Mouse (Mus musculus) adrenal gland, adult (tissue): ENCODE measurements at regions not wholly inside any gene's neighbourhood (a gene's known extent, or its start where the extent isn't known, plus 50 kb on each side); places are given as distances from the start of the nearest gene placed in this dataset.

Experiments
- DNase-seq, 2 experiments: peaks; one replicate each; pipeline ENCODE4 v3.0.0; 2022 to 2023; ENCODE audit warnings: low spot score in 1 of 2; ENCODE audit not compliant: inconsistent age in 2 of 2

DNA sequence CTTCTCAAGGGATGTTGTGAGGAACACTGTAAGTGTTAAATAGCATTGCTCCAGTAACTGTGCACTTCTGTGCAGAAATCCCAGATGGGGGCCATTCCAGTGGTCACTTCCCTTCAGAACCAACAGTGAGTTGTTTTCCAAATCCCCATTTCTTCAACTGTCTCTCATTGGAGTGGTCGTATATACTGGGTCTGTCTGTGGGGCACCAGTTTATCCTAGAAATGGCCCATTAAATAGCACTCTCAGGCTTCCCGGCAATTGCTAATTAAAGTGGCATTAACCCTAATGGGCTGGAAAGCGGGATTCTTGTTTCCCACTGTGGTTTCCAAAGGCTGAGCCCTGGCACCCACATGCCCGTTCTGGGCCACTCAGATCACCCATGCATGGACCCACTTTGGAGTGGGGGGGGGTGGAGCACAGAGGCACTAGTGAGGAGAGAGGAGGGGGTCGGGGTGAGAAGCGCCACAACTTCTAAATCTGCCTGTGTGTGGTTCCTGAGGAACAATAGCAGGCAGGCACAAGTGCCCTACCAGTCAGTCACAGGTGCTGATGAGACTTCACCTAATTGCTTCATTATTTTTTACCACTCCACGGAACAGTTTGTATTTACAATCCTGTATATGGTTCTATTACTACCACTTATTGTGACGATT is 78.1 kb downstream of the Fam204a start:
- DNase-seq, result no peak

DNA sequence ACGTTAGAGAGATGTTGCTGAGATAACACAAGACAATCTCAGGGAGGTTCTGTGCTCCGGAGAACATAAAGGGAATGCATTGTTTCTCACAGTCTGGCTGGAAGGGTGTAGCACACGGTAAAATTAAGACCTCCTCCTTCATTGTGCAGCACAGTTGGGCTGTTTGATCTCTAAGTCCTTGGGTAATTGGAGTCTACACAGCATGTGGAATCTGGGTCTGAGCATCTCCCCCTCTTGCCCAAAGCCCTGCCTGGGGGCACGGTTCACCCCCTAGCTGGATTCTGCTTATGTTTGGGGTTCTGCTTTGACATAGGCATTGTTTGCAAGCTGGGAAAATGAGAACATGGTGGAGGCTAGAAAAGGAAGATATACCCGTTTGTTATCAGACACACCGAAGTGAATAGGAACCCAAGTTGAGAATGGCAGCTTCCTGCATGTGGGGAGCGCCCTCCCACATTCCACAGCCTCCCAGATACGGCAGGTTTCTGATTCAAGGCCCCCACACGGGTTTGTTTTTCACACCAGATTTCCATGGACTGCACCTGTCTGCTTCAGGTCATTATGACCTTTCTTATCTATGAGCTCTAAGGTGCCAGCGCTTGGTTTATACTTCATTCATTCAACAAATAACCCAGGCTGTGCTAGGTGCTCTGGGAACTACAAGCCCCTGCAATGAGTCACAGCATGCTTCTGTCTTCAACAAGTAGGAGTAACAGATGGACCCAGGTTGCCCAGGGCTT is 79.9 kb downstream of the Fam204a start:
- no peak for DNase-seq

DNA sequence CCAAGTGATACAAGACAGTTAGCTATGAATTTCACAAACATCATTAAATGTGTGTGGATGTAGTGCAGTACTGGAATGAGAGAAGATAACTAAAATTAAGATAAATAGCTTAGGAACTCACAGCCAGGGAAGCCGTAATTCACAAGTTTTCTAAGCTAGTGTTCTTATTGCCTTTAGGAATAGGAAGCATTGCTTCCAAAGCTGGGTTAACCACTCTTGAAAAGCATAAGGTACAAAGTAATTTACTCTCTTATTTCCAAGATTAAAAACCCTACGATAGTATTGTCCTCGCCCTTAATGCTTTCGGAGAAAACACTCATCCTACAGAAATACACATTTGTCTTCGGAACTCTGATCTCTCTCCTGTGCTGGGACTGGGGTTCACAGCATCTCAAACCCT is 81.3 kb downstream of the Fam204a start:
- DNase-seq, result no peak

DNA sequence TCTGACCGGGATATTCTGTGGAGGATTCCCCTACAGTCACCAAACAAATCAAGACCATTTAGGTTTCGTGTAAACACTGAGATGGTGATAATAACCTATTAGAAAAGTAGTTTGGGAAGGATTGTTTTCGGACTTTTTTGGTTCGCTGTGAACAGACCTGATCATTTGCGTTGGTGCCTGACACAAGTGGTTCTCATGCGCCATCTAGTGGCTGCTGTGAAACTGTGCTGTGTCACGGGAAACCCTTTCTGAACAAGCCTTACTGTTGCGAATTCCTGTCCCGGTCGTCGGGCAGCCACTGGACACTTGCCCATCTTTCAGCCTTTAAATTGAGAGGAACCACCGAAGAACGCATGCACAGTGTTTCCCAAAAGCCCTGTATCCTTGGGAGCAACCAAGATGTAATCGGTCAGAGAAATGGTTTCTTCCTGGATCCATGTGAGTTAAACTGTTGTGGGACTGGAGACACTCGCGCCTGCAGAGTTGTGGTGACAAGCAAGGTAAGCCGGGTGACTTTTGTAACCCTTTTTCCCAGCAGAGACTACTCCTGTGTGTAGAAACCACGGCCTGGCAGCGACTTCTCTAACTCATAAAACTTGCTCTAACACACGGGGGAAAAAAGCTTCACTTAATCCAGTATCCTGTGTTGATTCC is 82.0 kb downstream of the Fam204a start:
- peak; percentile 74 to 93 for DNase-seq

DNA sequence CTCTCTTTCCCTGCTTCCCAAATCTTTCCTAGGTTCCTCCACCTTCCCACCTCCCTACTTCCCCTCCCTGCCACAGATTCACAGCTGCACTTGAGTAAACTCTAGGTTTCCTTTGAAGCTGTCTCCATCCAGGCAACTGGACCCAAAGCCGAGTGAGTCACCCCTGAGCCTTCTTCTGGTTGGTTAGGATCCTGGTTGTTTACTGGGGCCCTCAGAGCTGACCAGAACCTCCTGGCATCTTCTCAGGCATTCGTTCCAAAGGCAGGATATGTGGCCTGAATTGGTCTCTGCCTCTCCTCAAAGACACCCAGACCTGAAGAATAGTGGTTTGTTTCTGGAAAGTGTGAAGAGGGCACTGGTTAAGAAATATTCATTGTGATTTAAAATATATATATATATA is 87.6 kb downstream of the Fam204a start:
- no peak for DNase-seq

DNA sequence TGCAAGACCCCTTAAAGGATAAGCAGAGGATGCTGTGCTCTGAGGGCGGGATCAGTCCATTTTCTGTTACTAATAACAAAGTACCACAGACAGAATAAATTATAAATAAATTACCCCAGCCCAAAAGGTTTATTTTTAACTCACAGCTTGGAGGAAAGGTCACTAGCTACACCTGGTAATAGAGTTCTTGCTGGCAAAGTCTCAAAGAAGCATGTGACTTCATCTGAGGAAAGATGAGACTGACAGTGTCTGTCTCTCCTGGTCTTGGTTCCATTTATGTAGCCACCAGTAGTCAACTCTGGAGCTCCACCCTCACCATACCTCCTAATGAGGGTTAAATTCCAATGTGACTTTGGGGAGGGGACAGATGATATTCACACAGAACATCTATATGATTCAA is 90.0 kb downstream of the Fam204a start:
- DNase-seq, result no peak

DNA sequence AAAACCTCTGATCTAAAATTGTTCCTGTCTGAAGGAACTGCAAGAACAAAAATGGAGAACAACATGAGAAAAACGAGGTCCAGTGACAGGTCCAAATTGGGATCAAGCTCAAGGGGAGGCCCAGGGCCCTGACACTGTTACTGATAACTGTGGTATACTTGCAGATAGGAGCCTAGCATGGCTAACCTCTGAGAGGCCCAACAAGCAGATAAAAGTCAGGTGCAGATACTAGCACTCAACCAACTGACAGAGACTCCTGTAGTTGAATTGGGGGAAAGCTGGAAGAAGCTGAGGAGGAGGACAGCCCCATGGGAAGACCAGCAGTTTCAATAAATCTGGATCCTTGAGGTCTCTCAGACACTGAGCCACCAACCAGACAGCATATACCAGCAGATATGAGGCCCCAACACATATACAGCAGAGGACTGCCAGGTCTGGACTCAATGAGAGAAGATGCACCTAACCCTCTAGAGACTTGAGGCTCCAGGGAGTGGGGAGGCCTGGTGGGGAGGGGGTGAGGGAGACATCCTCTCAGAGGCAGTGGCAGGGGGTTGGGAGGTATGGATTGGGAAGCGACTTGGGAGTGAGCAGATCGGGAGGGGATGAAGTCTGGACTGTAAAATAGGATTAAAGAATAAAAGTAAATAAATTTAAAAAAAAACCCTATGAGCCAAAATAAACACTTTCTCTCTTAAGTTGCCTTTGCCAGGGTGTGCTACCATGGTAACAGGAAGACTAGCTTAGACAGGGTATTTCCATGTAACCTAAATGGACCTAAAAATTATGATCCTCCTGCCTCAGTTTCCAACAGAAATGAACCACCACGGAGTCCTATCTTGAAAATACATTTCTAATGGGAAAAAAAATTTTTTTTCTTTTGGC is 91.8 kb downstream of the Fam204a start:
- no peak for DNase-seq

DNA sequence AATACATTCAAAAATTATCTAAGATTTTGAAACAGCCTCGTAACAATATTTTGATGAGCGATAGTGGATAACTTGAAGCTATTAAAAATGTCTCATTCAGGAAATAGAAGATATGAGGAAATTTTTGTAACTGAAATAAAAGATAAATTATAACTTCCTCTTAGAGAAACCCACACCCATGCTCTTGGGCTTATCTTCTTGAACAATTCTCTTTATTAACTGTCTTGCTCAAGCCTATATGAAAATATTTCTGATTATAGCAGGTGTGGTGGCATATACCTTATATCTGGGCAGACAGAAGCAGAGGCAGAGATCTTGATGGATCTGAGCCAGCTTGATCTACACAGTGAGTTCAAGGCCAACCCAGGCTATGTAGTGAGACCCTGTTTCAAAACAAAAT is 96.9 kb downstream of the Fam204a start:
- no peak for DNase-seq

DNA sequence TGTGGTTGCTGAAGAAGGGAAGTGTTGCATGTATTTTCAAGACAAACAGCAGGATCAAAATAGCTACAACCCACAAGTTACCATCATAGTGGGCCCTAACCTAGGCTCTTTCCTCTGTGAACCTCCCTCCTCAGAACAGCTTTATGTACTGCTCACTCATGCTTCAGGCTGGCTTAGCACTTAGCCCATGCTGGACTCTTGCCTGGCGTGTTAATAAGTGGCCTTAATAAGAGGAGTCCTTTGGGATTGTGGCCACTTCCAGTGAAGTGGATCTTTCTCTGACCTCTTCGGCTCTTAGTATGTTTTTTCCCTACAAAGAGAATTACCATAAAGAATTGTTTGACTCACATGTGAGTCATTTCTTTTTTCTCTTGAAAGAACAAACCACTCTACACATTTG is 101.9 kb downstream of the Fam204a start:
- DNase-seq, result no peak

DNA sequence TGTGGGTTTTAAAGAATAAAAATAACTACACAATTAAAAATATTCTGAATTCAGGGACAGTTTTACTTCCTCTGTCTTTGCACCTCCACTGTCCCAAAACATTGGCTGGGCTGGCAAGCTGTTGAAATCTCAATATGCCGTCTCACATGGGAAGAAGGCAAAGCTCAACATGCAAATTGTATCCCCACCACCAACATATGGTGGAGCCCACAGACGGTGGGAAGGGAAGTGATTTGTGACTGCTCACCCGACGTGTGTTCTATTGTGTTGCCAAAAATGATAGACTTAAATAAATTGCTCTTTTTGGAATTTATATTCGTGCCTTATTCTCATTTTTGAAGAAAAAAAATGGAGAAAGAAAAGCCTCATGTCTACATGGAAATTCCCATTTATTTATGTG is 105.6 kb downstream of the Fam204a start:
- DNase-seq, result no peak

DNA sequence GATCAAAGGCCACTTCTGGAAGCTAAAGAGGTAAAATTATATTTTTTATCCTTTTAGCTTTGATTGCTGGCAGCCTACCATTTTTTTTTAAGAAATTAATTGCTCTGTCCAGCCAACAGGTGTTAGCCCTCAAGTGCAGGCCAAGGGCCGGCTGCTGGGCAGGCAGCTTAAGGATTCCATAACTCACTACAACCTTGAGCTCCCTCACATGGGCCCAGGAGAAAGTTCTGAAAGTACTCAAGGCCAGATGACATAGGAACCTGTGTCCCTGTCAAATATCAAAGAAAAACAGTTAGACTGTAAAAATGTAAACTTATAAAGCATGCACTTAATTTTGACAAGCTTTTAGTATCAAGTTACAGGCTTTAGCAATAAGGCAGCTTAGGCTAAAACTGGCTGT is 107.5 kb downstream of the Fam204a start:
- peak; percentile 9 to 42 for DNase-seq

DNA sequence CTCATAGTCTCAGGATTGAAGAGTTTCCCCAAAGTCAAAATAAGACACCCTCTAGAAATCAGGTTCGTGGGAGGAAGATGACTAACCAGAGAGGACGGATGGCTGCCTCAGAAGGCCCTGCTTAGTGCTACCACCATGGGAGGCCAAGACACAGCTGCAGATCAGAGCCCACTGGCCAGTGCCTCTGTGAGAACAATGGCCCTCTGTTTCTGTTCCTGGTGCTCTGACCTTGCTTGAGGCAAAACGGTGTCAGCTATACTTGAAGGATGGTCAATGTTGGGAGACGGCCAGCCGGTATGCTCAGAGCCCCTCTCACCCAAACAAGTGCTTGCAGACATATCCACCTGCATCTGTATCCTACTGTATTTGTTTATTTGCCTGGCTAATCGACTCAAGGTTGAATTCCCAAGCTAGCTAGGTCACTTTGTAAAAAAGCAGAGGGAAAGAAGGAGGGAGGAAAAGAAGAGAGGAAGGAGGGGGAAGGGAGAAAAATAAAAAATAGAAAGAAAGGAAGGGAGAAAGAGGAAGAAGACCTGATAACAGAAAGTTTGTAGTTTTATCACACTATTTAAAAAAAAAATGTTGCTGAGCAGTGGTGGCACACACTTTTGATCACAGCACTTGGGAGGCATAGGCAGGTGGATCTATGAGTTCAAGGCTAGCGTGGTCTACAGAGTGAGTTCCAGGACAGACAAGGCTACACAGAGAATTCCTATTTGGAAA is 112.7 kb downstream of the Fam204a start:
- DNase-seq, result no peak

DNA sequence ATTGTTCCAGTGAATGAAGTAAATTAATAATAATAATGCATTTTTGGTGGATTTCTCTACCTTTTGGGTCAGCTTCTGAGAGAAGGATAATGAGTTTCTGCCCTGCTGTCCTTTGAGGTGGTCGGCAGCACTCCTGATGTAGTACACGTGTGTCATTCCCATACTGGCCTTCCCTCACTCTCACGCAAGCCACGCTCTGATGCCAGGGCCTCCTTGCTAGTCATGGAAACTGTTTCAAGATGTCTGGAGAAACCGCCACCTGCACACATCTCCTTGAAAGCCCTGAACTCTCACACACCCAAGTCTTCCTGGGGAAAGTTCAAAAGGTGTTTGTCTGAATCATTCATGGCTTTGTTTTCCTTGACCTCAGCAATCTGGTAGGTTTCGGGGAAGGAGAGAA is 116.2 kb downstream of the Fam204a start:
- no peak for DNase-seq

DNA sequence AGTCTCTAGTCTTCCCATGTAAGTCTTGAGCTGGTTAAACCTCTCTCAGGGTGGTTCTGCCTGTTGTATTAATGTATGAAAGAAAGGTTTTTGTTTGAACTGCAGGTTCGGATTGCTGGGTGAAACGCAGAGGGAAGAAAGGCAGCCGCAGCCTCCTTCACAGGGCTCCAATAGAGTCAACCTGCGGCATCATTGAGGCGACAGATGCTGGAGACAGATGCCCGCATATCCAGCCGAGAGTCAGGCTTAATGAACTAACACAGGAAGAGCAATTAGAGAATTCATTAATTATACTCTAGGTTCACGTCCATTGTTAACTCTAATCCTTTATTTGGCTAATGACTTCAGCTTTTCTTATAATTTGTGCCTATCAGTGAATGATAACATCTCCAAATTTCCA is 117.0 kb downstream of the Fam204a start:
- DNase-seq, result no peak

DNA sequence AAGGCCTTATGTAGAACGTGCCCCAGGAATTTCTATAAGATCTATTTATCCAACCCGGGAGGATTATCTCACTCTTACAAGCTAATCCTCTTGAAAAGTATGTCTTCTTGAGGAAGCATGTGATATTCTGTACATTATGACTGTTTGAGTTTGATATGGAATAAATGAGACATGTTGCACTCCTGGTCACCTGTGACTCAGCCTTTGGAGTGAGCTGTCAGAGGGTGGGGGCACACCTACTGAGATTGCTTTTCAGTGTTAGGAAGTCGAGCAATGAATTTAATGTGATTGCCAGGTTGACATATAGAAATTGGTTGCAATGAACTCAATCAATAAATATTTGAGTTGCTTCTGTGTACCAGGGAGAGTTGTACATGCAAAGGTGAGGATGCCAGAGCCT is 128.6 kb downstream of the Fam204a start:
- DNase-seq, result no peak

DNA sequence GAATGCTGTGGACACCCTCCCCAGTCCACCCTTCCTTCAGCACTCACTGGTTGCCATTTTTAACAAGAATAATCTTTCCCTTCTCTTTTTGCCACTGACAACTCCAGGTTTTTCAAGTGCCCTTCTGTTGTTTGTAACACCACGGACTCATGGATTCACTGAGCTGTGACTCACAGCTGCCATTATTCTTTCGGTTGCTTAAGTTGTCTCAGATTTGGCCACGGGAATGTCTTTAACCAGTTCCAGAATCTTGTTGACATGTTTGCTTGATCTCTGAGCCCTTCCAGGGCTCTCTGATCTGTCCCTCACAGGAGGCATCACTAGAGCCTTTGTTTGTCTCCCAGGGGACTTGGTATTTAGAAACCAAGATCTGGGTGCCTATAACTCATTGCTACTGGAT is 131.5 kb upstream of the Rab11fip2 start:
- DNase-seq, result peak in 1 of 2 experiments; percentile 66

DNA sequence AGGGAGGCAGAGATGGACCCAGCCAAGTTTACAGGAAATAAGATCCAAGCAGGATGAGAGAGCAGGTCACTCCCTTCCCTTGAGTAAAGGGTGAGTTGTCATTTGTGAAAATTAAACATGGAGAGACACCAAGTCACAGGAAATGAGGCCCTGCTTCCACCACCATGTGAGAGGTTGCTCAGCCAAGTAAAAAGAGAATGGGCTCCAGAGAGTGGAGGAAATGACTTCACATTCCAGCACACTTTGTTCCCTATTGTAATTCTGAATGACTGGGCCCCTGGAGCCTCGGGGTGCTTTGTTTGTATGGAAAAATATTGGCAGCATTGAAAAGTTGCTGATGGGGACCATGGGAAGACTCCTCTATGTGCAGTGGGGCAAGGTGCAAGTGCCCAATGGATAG is 129.9 kb upstream of the Rab11fip2 start:
- no peak for DNase-seq

DNA sequence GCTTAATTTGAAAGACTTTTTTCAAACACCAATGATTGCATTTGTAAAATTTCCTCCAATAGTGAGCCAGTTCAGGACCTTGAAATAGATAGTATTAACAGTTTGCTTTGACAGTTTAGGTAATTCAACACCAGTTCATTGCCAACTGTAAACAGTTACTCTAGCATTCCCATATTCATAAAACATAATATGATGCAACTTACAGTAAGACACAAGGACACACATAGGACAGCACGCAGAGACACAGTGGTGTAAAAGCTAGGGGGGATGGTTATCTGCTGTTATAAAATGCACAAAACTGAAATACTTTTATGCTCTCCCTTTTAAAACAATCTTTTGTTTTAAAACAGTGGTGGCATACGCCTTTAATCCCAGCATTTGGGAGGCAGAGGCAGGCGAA is 122.7 kb upstream of the Rab11fip2 start:
- no peak for DNase-seq

DNA sequence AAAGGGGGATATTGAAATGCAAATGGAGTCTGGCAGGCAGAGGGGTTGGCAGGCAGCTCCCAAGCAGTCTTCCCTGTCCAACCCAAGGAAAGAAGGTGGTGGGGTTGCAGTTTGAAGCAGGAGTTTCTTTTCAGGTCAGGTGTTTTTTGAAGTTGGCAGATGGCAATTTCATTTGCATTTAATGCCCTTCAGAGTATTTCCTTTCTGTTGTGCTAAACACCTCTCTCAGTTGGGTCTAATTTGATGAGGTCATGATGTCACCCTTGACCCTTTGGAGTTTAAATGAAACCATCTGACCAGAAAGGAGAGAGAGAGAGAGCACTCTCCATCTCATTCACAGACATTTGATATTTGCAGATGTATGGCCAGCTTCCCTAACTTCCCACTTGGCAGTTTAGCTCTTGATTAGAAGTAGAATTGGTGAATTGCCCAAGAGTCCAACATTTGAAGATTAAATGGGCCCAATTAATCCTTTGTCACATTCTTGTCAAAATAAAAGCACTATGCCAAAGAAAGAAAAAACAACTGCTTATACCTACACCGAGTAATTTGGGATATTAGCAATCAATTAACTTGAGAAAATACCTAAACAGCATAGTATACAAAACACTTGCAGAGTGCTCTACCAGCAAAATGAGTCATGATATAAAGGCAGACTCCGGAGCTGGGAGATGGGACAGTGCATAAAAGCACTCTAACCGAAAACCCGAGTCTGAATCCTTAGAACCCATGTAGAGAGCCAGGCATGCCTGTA is 111.8 kb upstream of the Rab11fip2 start:
- no peak for DNase-seq

DNA sequence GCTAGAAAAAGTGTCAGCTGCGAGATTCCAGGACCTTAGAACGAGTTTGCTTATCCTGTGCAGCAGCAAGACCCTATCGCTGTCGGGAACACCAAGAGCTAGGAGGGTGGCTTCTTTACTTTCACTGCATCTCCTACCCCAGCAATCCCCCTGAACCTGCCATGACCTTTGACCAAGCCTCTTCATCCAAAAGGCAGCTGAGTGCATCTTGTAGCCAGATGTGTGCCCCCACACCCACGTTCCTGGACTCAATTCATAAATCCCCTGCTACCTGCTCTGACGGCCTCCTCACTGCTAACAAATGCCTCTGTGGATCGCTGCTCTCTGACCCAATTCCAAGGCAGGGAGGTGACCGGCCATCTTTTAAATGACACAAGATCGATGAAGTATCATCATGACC is 107.7 kb upstream of the Rab11fip2 start:
- DNase-seq, result no peak
